Mouse (Mus musculus) heart, embryonic 11.5 days (tissue): ENCODE data around the gene Pglyrp2. TPM values are rescaled to one million over a fixed set of nuclear protein-coding genes. Genes with fewer than 3 reads are reported as not detected.

Source experiments
- ATAC-seq: fragments of 200-750 bp; cut with Nextera tagmentation; replicated peaks from 2 replicates; pipeline ENCODE4 v1.8.0; 2017; ENCODE audit warnings: moderate library complexity; ENCODE audit not compliant: insufficient number of reproducible peaks, low FRiP score, low TSS enrichment
- H3K27ac ChIP-seq: fragments of 300-500 bp; sonication (generic); 2 replicates; pipeline ENCODE4 v1.5.1; 2014; ENCODE audit warnings: mild to moderate bottlenecking, low read depth, low read length
- H3K27me3 ChIP-seq: fragments of 300-500 bp; sonication (generic); 2 replicates; pipeline ENCODE4 v1.6.1; 2014; ENCODE audit warnings: mild to moderate bottlenecking, low read length, mixed read lengths; ENCODE audit not compliant: control insufficient read depth, insufficient read depth
- H3K36me3 ChIP-seq: fragments of 300-500 bp; sonication (generic); 2 replicates; pipeline ENCODE4 v1.6.1; 2014; ENCODE audit warnings: mild to moderate bottlenecking, low read length, moderate library complexity, mixed read lengths; ENCODE audit not compliant: control insufficient read depth, insufficient read depth
- H3K4me1 ChIP-seq: fragments of 300-500 bp; sonication (generic); 2 replicates; pipeline ENCODE4 v1.6.1; 2014; ENCODE audit warnings: low read length; ENCODE audit not compliant: control insufficient read depth, insufficient read depth
- H3K4me2 ChIP-seq: fragments of 300-500 bp; sonication (generic); 2 replicates; pipeline ENCODE4 v1.6.1; 2014; ENCODE audit warnings: mild to moderate bottlenecking, moderate library complexity
- H3K4me3 ChIP-seq: fragments of 300-500 bp; sonication (generic); 2 replicates; pipeline ENCODE4 v1.5.1; 2014; ENCODE audit warnings: low read depth, low read length
- H3K9ac ChIP-seq: fragments of 300-500 bp; sonication (generic); 2 replicates; pipeline ENCODE4 v1.6.1; 2014; ENCODE audit warnings: mild to moderate bottlenecking, low read depth, low read length, moderate library complexity
- H3K9me3 ChIP-seq: fragments of 300-500 bp; sonication (generic); replicated peaks from 2 replicates; pipeline ENCODE4 v1.6.1; 2016; ENCODE audit warnings: low read length; ENCODE audit not compliant: control insufficient read depth
- WGBS: fragments of 180-500 bp; shearing (Covaris S2); extraction: QIAGEN DNeasy Blood & Tissue Kit; methylation state at CpG from one replicate; pipeline ENCODE4 v1.1.7; 2014; ENCODE audit not compliant: insufficient replicate concordance; 5-methylcytosine and 5-hydroxymethylcytosine counted together
- polyA plus RNA-seq: library from polyadenylated mRNA; unstranded; fragments of >200 nt; fragmentation: Nextera tagmentation; extraction: Ambion mirVana; gene quantifications from 2 replicates; pipeline ENCODE4 v1.2.1, GENCODE M21; 2014

The Pglyrp2 gene
- polyA plus RNA-seq, 1 experiment from 2014 or later: 0.34 TPM

- Histone ChIP-seq H3K27ac (no peak overlapping the region), H3K4me1 (0 out of 2 replicates have a peak, but pooled peaks cover 6% of the 10 kb centered on the region), H3K9ac (no peak overlapping the region), H3K36me3 (no peaks in the 10 kb centered on the region), H3K27me3 (peaks cover 69% of the 10 kb centered on the region), H3K9me3 (no peaks in the 10 kb centered on the region), H3K4me2 (no peak overlapping the region), H3K4me3 (no peak overlapping the region)
- WGBS: 85% methylated on average over 10 of the region's 10 CpGs
- no peak for ATAC-seq
These were observed 30.0 kb downstream of the Pglyrp2 start for GRCm38 (mm10) chr17:32393944-32394343.

GRCm38 (mm10) chr17:32389101-32389659 is 34.8 kb downstream of the Pglyrp2 start, which contains the start of gene Wiz:
Gene Wiz (minus strand): TSS chr17:32389439.
- H3K4me3 ChIP-seq: peak within 1 kb of the TSS; percentile 72
- peaks cover 9% of the 10 kb centered on the region; the same call in 1 of the 2 replicates for H3K4me1 ChIP-seq
- peak within 1 kb of the TSS; percentile 82 for H3K9ac ChIP-seq
- H3K27ac ChIP-seq: peak within 1 kb of the TSS; percentile 79
- H3K9me3 ChIP-seq: no peaks in the 10 kb centered on the region
- peak; percentile 84 for ATAC-seq
- H3K4me2 ChIP-seq: peak within 1 kb of the TSS; percentile 97
- peaks cover 23% of the 10 kb centered on the region for H3K27me3 ChIP-seq
- no peaks in the 10 kb centered on the region for H3K36me3 ChIP-seq
- WGBS: 2% methylated on average over 31 of the region's 44 CpGs

GRCm38 (mm10) chr17:32388370-32389100 is 35.4 kb downstream of the Pglyrp2 start:
- 2% methylated on average over 34 of the region's 39 CpGs for WGBS
- Histone ChIP-seq H3K9ac (peak overlapping the region; percentile 82), H3K4me1 (peaks cover 13% of the 10 kb centered on the region), H3K27me3 (peaks cover 16% of the 10 kb centered on the region), H3K4me3 (peak overlapping the region; percentile 72), H3K4me2 (peak overlapping the region; percentile 97), H3K27ac (peak overlapping the region; percentile 79; the same call in 1 of the 2 replicates), H3K36me3 (no peaks in the 10 kb centered on the region), H3K9me3 (no peaks in the 10 kb centered on the region)
- peak; percentile 51 for ATAC-seq

GRCm38 (mm10) chr17:32387986-32388369 is 36.0 kb downstream of the Pglyrp2 start:
- no peak overlapping the region for H3K27ac ChIP-seq
- ATAC-seq: no peak
- H3K9ac ChIP-seq: no peak overlapping the region
- H3K4me2 ChIP-seq: peak overlapping the region; percentile 97
- H3K4me1 ChIP-seq: peaks cover 19% of the 10 kb centered on the region
- WGBS: 41% methylated on average over 7 of the region's 7 CpGs
- H3K4me3 ChIP-seq: peak overlapping the region; percentile 72
- H3K9me3 ChIP-seq: no peaks in the 10 kb centered on the region
- H3K27me3 ChIP-seq: peaks cover 11% of the 10 kb centered on the region
- H3K36me3 ChIP-seq: no peaks in the 10 kb centered on the region

GRCm38 (mm10) chr17:32386659-32387432 is 37.1 kb downstream of the Pglyrp2 start:
- peaks cover 5% of the 10 kb centered on the region for H3K27me3 ChIP-seq
- no peaks in the 10 kb centered on the region for H3K36me3 ChIP-seq
- H3K27ac ChIP-seq: no peak overlapping the region
- WGBS: 66% methylated on average over 9 of the region's 9 CpGs
- peaks cover 20% of the 10 kb centered on the region for H3K4me1 ChIP-seq
- H3K4me2 ChIP-seq: no peak overlapping the region
- no peaks in the 10 kb centered on the region for H3K9me3 ChIP-seq
- no peak for ATAC-seq
- no peak overlapping the region for H3K4me3 ChIP-seq
- no peak overlapping the region for H3K9ac ChIP-seq

- H3K4me1 ChIP-seq: peaks cover 17% of the 10 kb centered on the region
- no peak overlapping the region for H3K4me3 ChIP-seq
- no peaks in the 10 kb centered on the region for H3K9me3 ChIP-seq
- no peaks in the 10 kb centered on the region for H3K36me3 ChIP-seq
- no peaks in the 10 kb centered on the region for H3K27me3 ChIP-seq
- WGBS: 74% methylated on average over 5 of the region's 5 CpGs
- H3K9ac ChIP-seq: 0 out of 2 replicates have a peak overlapping the region, but pooled peaks have one; percentile 16
- no peak for ATAC-seq
- H3K4me2 ChIP-seq: no peak overlapping the region
- H3K27ac ChIP-seq: 0 out of 2 replicates have a peak overlapping the region, but pooled peaks have one; percentile 8
These were observed 40.3 kb downstream of the Pglyrp2 start for GRCm38 (mm10) chr17:32383661-32384060.

GRCm38 (mm10) chr17:32382576-32382975 is 41.4 kb downstream of the Pglyrp2 start:
- 92% methylated on average over 7 of the region's 7 CpGs for WGBS
- Histone ChIP-seq H3K4me1 (peaks cover 14% of the 10 kb centered on the region; the same call in 1 of the 2 replicates), H3K27me3 (no peaks in the 10 kb centered on the region)

GRCm38 (mm10) chr17:32378786-32379185 is 45.2 kb downstream of the Pglyrp2 start:
- H3K27me3 ChIP-seq: no peaks in the 10 kb centered on the region
- no peak overlapping the region for H3K27ac ChIP-seq
- no peak overlapping the region for H3K4me3 ChIP-seq
- ATAC-seq: no peak
- H3K9ac ChIP-seq: no peak overlapping the region
- 59% methylated on average over 2 of the region's 2 CpGs for WGBS
- H3K4me1 ChIP-seq: peaks cover 9% of the 10 kb centered on the region
- H3K9me3 ChIP-seq: no peaks in the 10 kb centered on the region
- H3K36me3 ChIP-seq: peaks cover 2% of the 10 kb centered on the region; the same call in 1 of the 2 replicates
- H3K4me2 ChIP-seq: no peak overlapping the region

More at GRCm38 (mm10) chr17:32382576-32382975, 41.4 kb downstream of the Pglyrp2 start:
- Histone ChIP-seq H3K4me2 (no peak overlapping the region), H3K9ac (no peak overlapping the region), H3K36me3 (0 out of 2 replicates have a peak, but pooled peaks cover 2% of the 10 kb centered on the region), H3K27ac (no peak overlapping the region), H3K9me3 (no peaks in the 10 kb centered on the region), H3K4me3 (no peak overlapping the region)
- no peak for ATAC-seq
